Mouse (Mus musculus): ENCODE data around the gene Sfr1. TPM values are rescaled to one million over a fixed set of nuclear protein-coding genes. Genes with fewer than 3 reads are reported as not detected.

Gene Sfr1
- polyA plus RNA-seq (2014; fragmentation: Illumina TruSeq; extraction: RNeasy Lipid Tissue Mini Kit (QIAGEN cat#74804); ENCODE audit: insufficient read depth, low read depth, low replicate concordance) = 66.5 TPM

DNA sequence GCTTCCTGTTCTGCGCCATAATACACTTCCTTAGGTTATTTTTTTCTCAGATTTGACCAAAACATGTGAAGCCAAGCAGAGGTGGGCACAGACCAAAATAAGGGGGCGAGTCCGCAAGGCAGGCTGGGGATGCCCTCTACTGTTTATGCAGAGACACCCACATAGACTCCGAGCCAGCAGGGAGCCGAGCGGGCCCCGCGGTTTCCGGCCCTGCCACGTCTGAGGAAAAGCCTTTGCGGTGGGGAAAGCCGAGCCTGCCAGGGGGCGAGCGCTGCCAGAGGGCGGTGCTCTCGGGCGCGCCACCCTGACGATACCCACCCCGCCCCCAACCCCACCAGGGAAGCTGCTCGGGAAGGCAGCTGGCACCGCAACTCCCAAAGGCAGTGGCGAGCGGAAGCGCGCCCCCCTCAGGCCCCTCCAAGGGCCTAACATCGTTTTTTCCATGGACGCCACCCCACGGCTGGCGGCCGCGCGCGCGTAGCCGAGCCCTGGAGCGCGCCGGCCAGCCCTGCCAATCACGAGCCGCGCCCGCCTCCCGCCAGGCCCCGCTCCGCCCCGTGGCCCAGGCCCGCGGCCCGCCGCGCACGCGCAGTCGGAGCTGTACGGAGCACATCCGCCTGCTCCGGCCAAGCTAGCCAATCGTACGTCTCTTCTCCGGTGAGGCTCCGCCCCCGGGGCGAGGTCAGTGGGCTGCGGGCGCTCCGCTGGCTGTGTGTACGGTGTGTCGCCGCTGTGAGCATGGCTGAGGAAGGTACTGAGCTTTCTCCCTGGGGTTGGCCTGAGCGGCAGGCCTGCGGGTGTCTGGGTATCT is at the start of gene Sfr1:
Gene Sfr1 (plus strand): TSS at position 612 of the 811 bp plus-strand sequence.

GRCm38 (mm10) chr19:47691994-47692393 is 39.5 kb upstream of the Sfr1 start, which contains the start of gene Col17a1:
Col17a1 (minus strand) TSS chr19:47692094.

Other genes starting within 250 kb of the Sfr1 start
- 11.6 TPM for gene Stn1, start 194.2 kb upstream of the Sfr1 start, polyA plus RNA-seq (2014; fragmentation: Illumina TruSeq; extraction: RNeasy Lipid Tissue Mini Kit (QIAGEN cat#74804); ENCODE audit: insufficient read depth, low read depth, low replicate concordance)
- gene Slk, start 152.0 kb upstream of the Sfr1 start, polyA plus RNA-seq (2014; fragmentation: Illumina TruSeq; extraction: RNeasy Lipid Tissue Mini Kit (QIAGEN cat#74804); ENCODE audit: insufficient read depth, low read depth, low replicate concordance) = 16.4 TPM
- gene Col17a1, start 39.6 kb upstream of the Sfr1 start, polyA plus RNA-seq (2014; fragmentation: Illumina TruSeq; extraction: RNeasy Lipid Tissue Mini Kit (QIAGEN cat#74804); ENCODE audit: insufficient read depth, low read depth, low replicate concordance) = 2.3 TPM
- gene Gsto1, start 123.3 kb downstream of the Sfr1 start, polyA plus RNA-seq (2014; fragmentation: Illumina TruSeq; extraction: RNeasy Lipid Tissue Mini Kit (QIAGEN cat#74804); ENCODE audit: insufficient read depth, low read depth, low replicate concordance) = 173 TPM
- 1.7 TPM for gene Gsto2, start 133.9 kb downstream of the Sfr1 start, polyA plus RNA-seq (2014; fragmentation: Illumina TruSeq; extraction: RNeasy Lipid Tissue Mini Kit (QIAGEN cat#74804); ENCODE audit: insufficient read depth, low read depth, low replicate concordance)
- 8.6 TPM for gene Cfap43, start 187.6 kb downstream of the Sfr1 start, polyA plus RNA-seq (2014; fragmentation: Illumina TruSeq; extraction: RNeasy Lipid Tissue Mini Kit (QIAGEN cat#74804); ENCODE audit: insufficient read depth, low read depth, low replicate concordance)
- 10.8 TPM for gene Itprip, start 187.6 kb downstream of the Sfr1 start, polyA plus RNA-seq (2014; fragmentation: Illumina TruSeq; extraction: RNeasy Lipid Tissue Mini Kit (QIAGEN cat#74804); ENCODE audit: insufficient read depth, low read depth, low replicate concordance)
- gene Cfap58, start 206.0 kb downstream of the Sfr1 start, polyA plus RNA-seq (2014; fragmentation: Illumina TruSeq; extraction: RNeasy Lipid Tissue Mini Kit (QIAGEN cat#74804); ENCODE audit: insufficient read depth, low read depth, low replicate concordance) = 3.3 TPM